Mouse (Mus musculus) brain, embryonic 14.5 days (tissue): ENCODE measurements around the gene Usp36.

ENCODE experiments used
- CTCF ChIP-seq: fragments of 200-500 bp; IDR thresholded peaks from 2 replicates; pipeline ENCODE4 v1.5.1; 2012; ENCODE audit warnings: inconsistent platforms, mild to moderate bottlenecking, moderate library complexity, borderline replicate concordance; ENCODE audit not compliant: insufficient read depth, insufficient read length; ENCODE audit errors: extremely low read depth
- POLR2A ChIP-seq: fragments of 200-500 bp; IDR thresholded peaks from 2 replicates; pipeline ENCODE4 v1.6.1; 2012; ENCODE audit warnings: mild to moderate bottlenecking, inconsistent platforms, borderline replicate concordance; ENCODE audit not compliant: poor library complexity, insufficient read depth, insufficient read length, severe bottlenecking; ENCODE audit errors: extremely low read depth

GRCm38 (mm10) chr11:118333431-118333830 lies 43.4 kb upstream of the Usp36 start:
- TF ChIP-seq CTCF (no peak), POLR2A (no peak)
